Mouse (Mus musculus): ENCODE measurements around the gene Uts2. TPM values are rescaled to one million over a fixed set of nuclear protein-coding genes. Genes with fewer than 3 reads are reported as not detected.

Gene Uts2
- polyA plus RNA-seq, 1 experiment from 2014 or later: not detected

DNA sequence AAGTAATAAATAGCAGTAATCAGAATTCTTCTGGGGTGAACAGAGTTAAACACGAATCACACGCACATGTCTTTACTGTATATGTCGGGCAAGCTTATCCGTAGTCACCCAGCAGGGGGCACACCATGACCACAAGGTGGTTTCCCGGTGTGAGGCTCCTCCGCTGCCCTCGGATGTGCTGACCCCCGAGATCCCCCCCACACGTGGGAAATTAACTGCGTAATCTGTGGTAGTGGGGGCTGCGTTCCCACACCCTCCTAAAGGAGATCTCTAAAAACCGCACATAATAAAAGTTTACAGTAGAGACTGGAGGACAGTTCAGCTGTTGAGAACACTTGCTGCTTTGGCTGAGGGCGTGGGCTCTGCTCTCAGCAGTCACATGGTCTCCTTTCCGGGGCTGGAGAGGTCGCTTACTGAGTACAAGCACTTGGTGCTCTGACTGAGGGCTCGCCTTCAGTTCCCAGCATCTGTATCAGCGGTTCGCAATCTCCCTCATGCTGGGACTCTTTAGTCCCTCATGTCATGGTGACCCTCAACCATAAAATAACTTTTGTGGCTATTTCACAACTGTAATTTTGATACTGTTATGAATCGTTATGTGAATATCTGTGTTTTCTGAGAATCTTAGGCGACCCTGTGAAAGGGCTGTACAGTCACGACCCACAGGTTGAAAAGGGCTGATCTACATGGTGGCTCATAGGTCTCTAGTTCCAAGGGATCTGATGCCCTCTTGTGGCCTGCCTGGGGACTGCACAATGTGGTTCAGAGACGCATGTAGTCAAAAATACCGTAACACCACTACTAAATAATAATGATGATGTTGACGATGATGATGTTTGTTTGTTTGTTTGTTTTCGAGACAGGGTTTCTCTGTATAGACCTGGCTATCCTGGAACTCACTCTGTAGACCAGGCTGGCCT is 32.0 kb upstream of the Uts2 start:
- no peaks in the 10 kb centered on the region for H3K36me3 ChIP-seq (ENCODE audit: insufficient read depth, low read length)
- H3K4me3 ChIP-seq (replicated peaks; ENCODE audit: low read depth, low read length): peak overlapping the region; percentile 3; the same call in 1 of the 2 replicates
- H3K27ac ChIP-seq: no peak overlapping the region
- TF ChIP-seq CTCF (IDR thresholded peaks at IDR 0.05; ENCODE audit: low read depth): peak; percentile 89
- H3K27me3 ChIP-seq (ENCODE audit: insufficient read depth, low read length): no peaks in the 10 kb centered on the region
- 10% methylated on average over 25 of the region's 25 CpGs for WGBS
- no peak overlapping the region for H3K9ac ChIP-seq (ENCODE audit: low read depth, low read length)
- no peaks in the 10 kb centered on the region for H3K9me3 ChIP-seq (replicated peaks; ENCODE audit: low read length)
- H3K4me1 ChIP-seq (replicated peaks; ENCODE audit: insufficient read depth, low read length): no peaks in the 10 kb centered on the region
- H3K4me2 ChIP-seq (ENCODE audit: low read length): peak overlapping the region; percentile 43
- DNase-seq (ENCODE audit: low spot score) (peak; percentile 84), ATAC-seq (replicated peaks; ENCODE audit: low FRiP score, low read depth) (peak; percentile 44; the same call in 1 of the 2 replicates)

DNA sequence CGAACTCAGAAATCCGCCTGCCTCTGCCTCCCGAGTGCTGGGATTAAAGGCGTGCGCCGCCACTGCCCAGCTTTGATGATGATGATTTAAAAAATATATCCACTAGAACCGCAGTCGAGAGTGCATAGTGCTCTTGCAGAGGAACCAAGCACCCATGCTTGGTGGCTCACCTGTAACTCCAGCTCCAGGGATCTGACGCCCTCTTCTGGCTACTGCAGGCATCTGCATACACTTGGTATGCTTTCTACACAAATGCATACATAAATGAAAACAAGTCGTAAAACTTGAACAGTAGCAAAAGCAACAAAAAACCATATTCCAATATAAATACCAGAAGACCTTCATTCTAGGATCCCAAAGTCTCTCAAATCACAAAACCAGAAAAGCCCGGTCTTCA is 31.3 kb upstream of the Uts2 start:
- Histone ChIP-seq H3K9ac (ENCODE audit: low read depth, low read length) (no peak overlapping the region), H3K4me3 (replicated peaks; ENCODE audit: low read depth, low read length) (no peak overlapping the region), H3K36me3 (ENCODE audit: insufficient read depth, low read length) (no peaks in the 10 kb centered on the region), H3K27ac (no peak overlapping the region), H3K9me3 (replicated peaks; ENCODE audit: low read length) (no peaks in the 10 kb centered on the region), H3K4me1 (replicated peaks; ENCODE audit: insufficient read depth, low read length) (no peaks in the 10 kb centered on the region), H3K4me2 (ENCODE audit: low read length) (no peak overlapping the region), H3K27me3 (ENCODE audit: insufficient read depth, low read length) (no peaks in the 10 kb centered on the region)
- 71% methylated on average over 11 of the region's 11 CpGs for WGBS
- no peak for ATAC-seq (replicated peaks; ENCODE audit: low FRiP score, low read depth)
- DNase-seq (ENCODE audit: low spot score): no peak
- no peak; the same call in 1 of the 2 replicates for TF ChIP-seq CTCF (IDR thresholded peaks at IDR 0.05; ENCODE audit: low read depth)

DNA sequence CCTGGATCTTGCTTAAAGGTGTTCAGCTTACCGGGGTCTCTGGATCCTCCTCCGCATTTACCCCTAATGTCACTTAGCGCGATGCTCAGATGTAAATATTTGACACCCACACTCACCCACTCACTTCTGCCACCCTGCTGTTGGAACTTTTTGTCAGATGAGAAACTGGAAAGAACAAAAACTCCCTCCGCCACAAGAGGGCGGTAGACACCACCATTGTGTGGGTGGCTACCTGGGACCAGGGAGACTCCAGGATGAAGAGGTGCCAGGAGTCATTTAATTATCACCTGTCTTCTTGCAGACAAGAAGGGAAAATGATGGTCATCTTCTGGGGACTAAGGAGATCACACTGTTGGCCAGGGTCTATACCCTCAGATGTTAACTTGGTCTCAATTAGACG is 30.3 kb upstream of the Uts2 start:
- ATAC-seq (replicated peaks; ENCODE audit: low FRiP score, low read depth) (no peak), DNase-seq (ENCODE audit: low spot score) (peak; percentile 57)
- peak; percentile 86 for TF ChIP-seq CTCF (IDR thresholded peaks at IDR 0.05; ENCODE audit: low read depth)
- Histone ChIP-seq H3K36me3 (ENCODE audit: insufficient read depth, low read length) (no peaks in the 10 kb centered on the region), H3K27ac (no peak overlapping the region), H3K4me2 (ENCODE audit: low read length) (no peak overlapping the region), H3K27me3 (ENCODE audit: insufficient read depth, low read length) (no peaks in the 10 kb centered on the region), H3K4me3 (replicated peaks; ENCODE audit: low read depth, low read length) (no peak overlapping the region), H3K9ac (ENCODE audit: low read depth, low read length) (no peak overlapping the region), H3K9me3 (replicated peaks; ENCODE audit: low read length) (no peaks in the 10 kb centered on the region), H3K4me1 (replicated peaks; ENCODE audit: insufficient read depth, low read length) (no peaks in the 10 kb centered on the region)
- 13% methylated on average over 7 of the region's 7 CpGs for WGBS

DNA sequence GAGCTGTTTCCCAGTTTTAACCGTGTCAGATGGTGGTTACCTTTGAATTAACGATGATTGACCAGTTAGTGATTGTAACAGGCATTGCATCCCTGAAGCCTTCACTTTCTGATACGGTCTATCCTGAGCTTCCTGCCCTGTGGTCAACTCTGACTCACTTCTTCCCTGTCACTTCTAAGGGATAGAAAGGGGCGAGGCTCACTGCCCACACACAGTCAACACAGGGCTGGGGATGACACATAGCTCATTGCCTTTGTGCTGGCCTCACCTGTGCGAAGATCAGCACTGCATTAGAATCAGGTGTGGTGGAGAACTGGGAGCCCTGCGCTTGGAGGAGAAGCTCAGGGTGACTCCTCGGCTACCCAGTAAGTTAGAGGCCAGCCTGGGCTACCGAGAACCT is 27.9 kb upstream of the Uts2 start:
- no peak for ATAC-seq (replicated peaks; ENCODE audit: low FRiP score, low read depth)
- Histone ChIP-seq H3K4me3 (replicated peaks; ENCODE audit: low read depth, low read length) (no peak overlapping the region), H3K9ac (ENCODE audit: low read depth, low read length) (no peak overlapping the region), H3K27me3 (ENCODE audit: insufficient read depth, low read length) (no peaks in the 10 kb centered on the region), H3K9me3 (replicated peaks; ENCODE audit: low read length) (no peaks in the 10 kb centered on the region), H3K4me2 (ENCODE audit: low read length) (no peak overlapping the region), H3K27ac (no peak overlapping the region), H3K4me1 (replicated peaks; ENCODE audit: insufficient read depth, low read length) (no peaks in the 10 kb centered on the region), H3K36me3 (ENCODE audit: insufficient read depth, low read length) (no peaks in the 10 kb centered on the region)
- TF ChIP-seq CTCF (IDR thresholded peaks at IDR 0.05; ENCODE audit: low read depth): no peak
- WGBS: 86% methylated on average over 8 of the region's 8 CpGs
- DNase-seq (ENCODE audit: low spot score): no peak

DNA sequence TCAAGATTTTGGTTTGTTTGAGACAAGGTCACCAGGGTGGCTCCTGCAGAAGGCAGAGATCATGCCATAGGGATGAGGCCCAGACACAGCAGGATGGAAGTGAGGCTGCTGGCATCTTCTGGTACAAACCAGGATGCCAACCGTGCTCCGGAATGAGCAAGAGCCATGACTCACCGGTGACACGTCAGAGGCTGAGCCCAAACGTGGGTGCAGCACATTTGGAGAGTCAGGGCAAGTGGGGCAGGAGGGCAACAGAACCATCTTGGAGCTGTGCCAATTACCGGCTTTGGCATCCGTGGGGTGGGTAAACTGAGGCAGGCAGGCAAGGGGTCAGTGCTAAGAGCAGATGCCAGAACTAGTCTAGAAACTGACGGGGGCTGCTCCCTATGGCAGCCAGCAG is 23.6 kb upstream of the Uts2 start:
- ATAC-seq (replicated peaks; ENCODE audit: low FRiP score, low read depth): no peak
- no peak for TF ChIP-seq CTCF (IDR thresholded peaks at IDR 0.05; ENCODE audit: low read depth)
- WGBS: 82% methylated on average over 8 of the region's 8 CpGs
- no peaks in the 10 kb centered on the region for H3K9me3 ChIP-seq (replicated peaks; ENCODE audit: low read length)
- no peaks in the 10 kb centered on the region for H3K27me3 ChIP-seq (ENCODE audit: insufficient read depth, low read length)
- DNase-seq (ENCODE audit: low spot score): no peak
- no peak overlapping the region for H3K27ac ChIP-seq
- no peak overlapping the region for H3K4me2 ChIP-seq (ENCODE audit: low read length)
- no peaks in the 10 kb centered on the region for H3K4me1 ChIP-seq (replicated peaks; ENCODE audit: insufficient read depth, low read length)
- no peak overlapping the region for H3K4me3 ChIP-seq (replicated peaks; ENCODE audit: low read depth, low read length)
- H3K36me3 ChIP-seq (ENCODE audit: insufficient read depth, low read length): no peaks in the 10 kb centered on the region
- no peak overlapping the region for H3K9ac ChIP-seq (ENCODE audit: low read depth, low read length)

DNA sequence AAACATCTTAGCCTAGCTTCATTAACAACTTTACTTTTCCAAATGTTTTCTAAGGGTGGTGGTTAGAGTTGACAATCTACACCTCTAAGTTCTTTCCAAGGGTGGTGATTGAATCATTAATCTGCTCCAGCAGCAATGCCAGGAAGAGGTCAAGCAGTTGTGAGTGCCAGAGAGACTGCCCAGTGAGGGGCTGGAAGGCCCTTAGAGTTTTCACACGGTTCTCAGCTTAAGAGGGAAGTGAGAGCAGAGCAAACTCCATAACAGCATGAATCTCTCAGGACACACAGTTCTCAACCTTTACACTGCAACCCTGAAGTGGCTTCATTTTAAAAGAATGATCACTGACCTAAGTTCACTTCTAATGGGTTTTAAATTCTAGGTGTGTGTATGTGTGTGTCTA is 21.8 kb upstream of the Uts2 start:
- ATAC-seq (replicated peaks; ENCODE audit: low FRiP score, low read depth): no peak; the same call in 1 of the 2 replicates

More for the DNA sequence above, 21.8 kb upstream of the Uts2 start:
- H3K36me3 ChIP-seq (ENCODE audit: insufficient read depth, low read length): no peaks in the 10 kb centered on the region
- no peak for DNase-seq (ENCODE audit: low spot score)
- H3K4me2 ChIP-seq (ENCODE audit: low read length): no peak overlapping the region
- no peak overlapping the region for H3K9ac ChIP-seq (ENCODE audit: low read depth, low read length)
- H3K4me3 ChIP-seq (replicated peaks; ENCODE audit: low read depth, low read length): no peak overlapping the region
- no peaks in the 10 kb centered on the region for H3K9me3 ChIP-seq (replicated peaks; ENCODE audit: low read length)
- H3K27me3 ChIP-seq (ENCODE audit: insufficient read depth, low read length): no peaks in the 10 kb centered on the region
- WGBS: 6% methylated on average over 1 of the region's 1 CpGs
- H3K27ac ChIP-seq: no peak overlapping the region
- H3K4me1 ChIP-seq (replicated peaks; ENCODE audit: insufficient read depth, low read length): no peaks in the 10 kb centered on the region
- no peak for TF ChIP-seq CTCF (IDR thresholded peaks at IDR 0.05; ENCODE audit: low read depth)

All from kidney, postnatal 0 days (tissue).